Mouse (Mus musculus) liver, embryonic 13.5 days (tissue): ENCODE data around the gene Pkp4. TPM values are rescaled to one million over a fixed set of nuclear protein-coding genes. Genes with fewer than 3 reads are reported as not detected.

Experiments used
- ATAC-seq: fragments of 200-750 bp; cut with Nextera tagmentation; 2 replicates; pipeline ENCODE4 v1.8.0; 2017; ENCODE audit warnings: low read depth, mild to moderate bottlenecking, moderate number of reproducible peaks, moderate library complexity
- DNase-seq: peaks from one replicate; pipeline ENCODE4 v3.0.0; 2022
- H3K27ac ChIP-seq: fragments of 300-500 bp; sonication (generic); 2 replicates; pipeline ENCODE4 v1.5.1; 2015; ENCODE audit warnings: moderate library complexity, mild to moderate bottlenecking, inconsistent platforms
- H3K27me3 ChIP-seq: fragments of 300-500 bp; sonication (generic); 2 replicates; pipeline ENCODE4 v1.6.1; 2015; ENCODE audit warnings: mild to moderate bottlenecking, inconsistent platforms
- H3K36me3 ChIP-seq: fragments of 300-500 bp; sonication (generic); 2 replicates; pipeline ENCODE4 v1.6.1; 2015; ENCODE audit warnings: mild to moderate bottlenecking, inconsistent platforms
- H3K4me1 ChIP-seq: fragments of 300-500 bp; sonication (generic); replicated peaks from 2 replicates; pipeline ENCODE4 v1.6.1; 2015; ENCODE audit warnings: inconsistent platforms
- H3K4me2 ChIP-seq: fragments of 300-500 bp; sonication (generic); 2 replicates; pipeline ENCODE4 v1.6.1; 2015; ENCODE audit warnings: inconsistent platforms, mild to moderate bottlenecking, moderate library complexity
- H3K4me3 ChIP-seq: fragments of 300-500 bp; sonication (generic); replicated peaks from 2 replicates; pipeline ENCODE4 v1.5.1; 2015; ENCODE audit warnings: mild to moderate bottlenecking, inconsistent platforms
- H3K9ac ChIP-seq: fragments of 300-500 bp; sonication (generic); 2 replicates; pipeline ENCODE4 v1.6.1; 2015; ENCODE audit warnings: mild to moderate bottlenecking, inconsistent platforms
- H3K9me3 ChIP-seq: fragments of 300-500 bp; sonication (generic); replicated peaks from 2 replicates; pipeline ENCODE4 v1.6.1; 2016; ENCODE audit warnings: inconsistent platforms
- WGBS: fragments of 180-500 bp; shearing (Covaris S2); methylation state at CpG from one replicate; pipeline ENCODE4 v1.1.7; 2015; ENCODE audit not compliant: insufficient replicate concordance; 5-methylcytosine and 5-hydroxymethylcytosine counted together
- polyA plus RNA-seq: library from polyadenylated mRNA; unstranded; fragments of >200 nt; fragmentation: Nextera tagmentation; extraction: Ambion mirVana; gene quantifications from 2 replicates; pipeline ENCODE4 v1.2.1, GENCODE M21; 2015

Pkp4 gene
- polyA plus RNA-seq, 1 experiment from 2014 or later = 5.8 TPM

GRCm38 (mm10) chr2:59239841-59240395 lies 79.3 kb downstream of the Pkp4 start:
- 0 out of 2 replicates have a peak, but pooled peaks cover 6% of the 10 kb centered on the region for H3K36me3 ChIP-seq
- ATAC-seq = 0 out of 2 replicates have a peak, but pooled peaks have one; percentile 12
- H3K9ac ChIP-seq = no peak overlapping the region
- no peak overlapping the region for H3K4me3 ChIP-seq
- no peak overlapping the region for H3K4me2 ChIP-seq
- no peak for DNase-seq
- H3K27me3 ChIP-seq = no peaks in the 10 kb centered on the region
- H3K27ac ChIP-seq = no peak overlapping the region
- WGBS = 65% methylated on average over 10 of the region's 10 CpGs
- no peaks in the 10 kb centered on the region for H3K4me1 ChIP-seq
- no peaks in the 10 kb centered on the region for H3K9me3 ChIP-seq

GRCm38 (mm10) chr2:59242117-59242516 lies 81.5 kb downstream of the Pkp4 start:
- H3K9ac ChIP-seq = no peak overlapping the region
- no peak overlapping the region for H3K4me2 ChIP-seq
- H3K9me3 ChIP-seq = no peaks in the 10 kb centered on the region
- no peak for DNase-seq
- H3K27me3 ChIP-seq = no peaks in the 10 kb centered on the region
- no peaks in the 10 kb centered on the region for H3K4me1 ChIP-seq
- WGBS = 81% methylated on average over 10 of the region's 10 CpGs
- H3K27ac ChIP-seq = no peak overlapping the region
- H3K4me3 ChIP-seq = no peak overlapping the region
- H3K36me3 ChIP-seq = 0 out of 2 replicates have a peak, but pooled peaks cover 5% of the 10 kb centered on the region
- no peak for ATAC-seq

GRCm38 (mm10) chr2:59244273-59245097 lies 83.8 kb downstream of the Pkp4 start:
- no peak for DNase-seq
- WGBS = 84% methylated on average over 12 of the region's 12 CpGs
- Histone ChIP-seq H3K9ac (no peak overlapping the region), H3K4me3 (no peak overlapping the region), H3K27ac (no peak overlapping the region), H3K4me2 (no peak overlapping the region), H3K36me3 (no peaks in the 10 kb centered on the region), H3K4me1 (no peaks in the 10 kb centered on the region), H3K27me3 (no peaks in the 10 kb centered on the region), H3K9me3 (no peaks in the 10 kb centered on the region)
- ATAC-seq = no peak

GRCm38 (mm10) chr2:59245098-59245388 lies 84.4 kb downstream of the Pkp4 start:
- no peak overlapping the region for H3K4me2 ChIP-seq
- no peaks in the 10 kb centered on the region for H3K9me3 ChIP-seq
- no peak for ATAC-seq
- DNase-seq = no peak
- H3K27me3 ChIP-seq = no peaks in the 10 kb centered on the region
- no peak overlapping the region for H3K27ac ChIP-seq
- H3K4me1 ChIP-seq = no peaks in the 10 kb centered on the region
- no peak overlapping the region for H3K4me3 ChIP-seq
- WGBS = 60% methylated on average over 3 of the region's 3 CpGs
- no peak overlapping the region for H3K9ac ChIP-seq
- H3K36me3 ChIP-seq = no peaks in the 10 kb centered on the region

GRCm38 (mm10) chr2:59248806-59249205 lies 88.2 kb downstream of the Pkp4 start:
- 64% methylated on average over 3 of the region's 3 CpGs for WGBS
- Histone ChIP-seq H3K4me1 (no peaks in the 10 kb centered on the region), H3K4me2 (no peak overlapping the region), H3K27me3 (no peaks in the 10 kb centered on the region), H3K9me3 (no peaks in the 10 kb centered on the region), H3K9ac (no peak overlapping the region), H3K36me3 (no peaks in the 10 kb centered on the region), H3K27ac (no peak overlapping the region), H3K4me3 (no peak overlapping the region)
- DNase-seq (no peak), ATAC-seq (no peak)

GRCm38 (mm10) chr2:59252818-59253217 lies 92.2 kb downstream of the Pkp4 start:
- Histone ChIP-seq H3K4me1 (no peaks in the 10 kb centered on the region), H3K27me3 (no peaks in the 10 kb centered on the region), H3K9ac (no peak overlapping the region), H3K4me2 (no peak overlapping the region), H3K36me3 (no peaks in the 10 kb centered on the region), H3K9me3 (no peaks in the 10 kb centered on the region), H3K4me3 (no peak overlapping the region), H3K27ac (no peak overlapping the region)
- DNase-seq (no peak), ATAC-seq (no peak)

- WGBS = 72% methylated on average over 3 of the region's 3 CpGs
- H3K4me1 ChIP-seq = no peaks in the 10 kb centered on the region
- H3K9me3 ChIP-seq = no peaks in the 10 kb centered on the region
- ATAC-seq (no peak), DNase-seq (no peak)
- no peak overlapping the region for H3K9ac ChIP-seq
- H3K27ac ChIP-seq = no peak overlapping the region
- no peak overlapping the region for H3K4me2 ChIP-seq
- H3K36me3 ChIP-seq = no peaks in the 10 kb centered on the region
- no peaks in the 10 kb centered on the region for H3K27me3 ChIP-seq
- no peak overlapping the region for H3K4me3 ChIP-seq
Measured at GRCm38 (mm10) chr2:59253435-59253834, 92.8 kb downstream of the Pkp4 start.

- Histone ChIP-seq H3K27ac (no peak overlapping the region), H3K9me3 (no peaks in the 10 kb centered on the region), H3K9ac (no peak overlapping the region), H3K4me2 (no peak overlapping the region), H3K4me1 (no peaks in the 10 kb centered on the region), H3K36me3 (no peaks in the 10 kb centered on the region), H3K27me3 (no peaks in the 10 kb centered on the region), H3K4me3 (no peak overlapping the region)
- 74% methylated on average over 6 of the region's 6 CpGs for WGBS
- DNase-seq = no peak
- no peak for ATAC-seq
Measured at GRCm38 (mm10) chr2:59258821-59259231, 98.2 kb downstream of the Pkp4 start.

- H3K9me3 ChIP-seq = no peaks in the 10 kb centered on the region
- no peak overlapping the region for H3K9ac ChIP-seq
- ATAC-seq (no peak), DNase-seq (no peak)
- H3K4me2 ChIP-seq = no peak overlapping the region
- no peaks in the 10 kb centered on the region for H3K4me1 ChIP-seq
- 85% methylated on average over 6 of the region's 6 CpGs for WGBS
- no peak overlapping the region for H3K4me3 ChIP-seq
- no peaks in the 10 kb centered on the region for H3K36me3 ChIP-seq
- H3K27ac ChIP-seq = no peak overlapping the region
- no peaks in the 10 kb centered on the region for H3K27me3 ChIP-seq
Measured at GRCm38 (mm10) chr2:59259346-59259745, 98.7 kb downstream of the Pkp4 start.

- no peak overlapping the region for H3K9ac ChIP-seq
- ATAC-seq (no peak), DNase-seq (no peak)
- H3K4me2 ChIP-seq = no peak overlapping the region
- H3K27me3 ChIP-seq = no peaks in the 10 kb centered on the region
- WGBS = 65% methylated on average over 2 of the region's 2 CpGs
- no peak overlapping the region for H3K27ac ChIP-seq
- no peaks in the 10 kb centered on the region for H3K4me1 ChIP-seq
- H3K36me3 ChIP-seq = no peaks in the 10 kb centered on the region
- no peaks in the 10 kb centered on the region for H3K9me3 ChIP-seq
- no peak overlapping the region for H3K4me3 ChIP-seq
Measured at GRCm38 (mm10) chr2:59261203-59261602, 100.6 kb downstream of the Pkp4 start.

GRCm38 (mm10) chr2:59266428-59266827 lies 105.8 kb downstream of the Pkp4 start:
- DNase-seq (no peak), ATAC-seq (no peak)
- Histone ChIP-seq H3K4me3 (no peak overlapping the region), H3K4me1 (no peaks in the 10 kb centered on the region), H3K27ac (no peak overlapping the region), H3K9ac (no peak overlapping the region), H3K27me3 (no peaks in the 10 kb centered on the region), H3K4me2 (no peak overlapping the region), H3K9me3 (no peaks in the 10 kb centered on the region), H3K36me3 (peaks cover 4% of the 10 kb centered on the region; the same call in 1 of the 2 replicates)
- 87% methylated on average over 14 of the region's 14 CpGs for WGBS

- no peak overlapping the region for H3K27ac ChIP-seq
- H3K36me3 ChIP-seq = no peaks in the 10 kb centered on the region
- no peak for DNase-seq
- no peaks in the 10 kb centered on the region for H3K9me3 ChIP-seq
- no peak overlapping the region for H3K4me2 ChIP-seq
- 75% methylated on average over 8 of the region's 8 CpGs for WGBS
- H3K9ac ChIP-seq = no peak overlapping the region
- no peak for ATAC-seq
- no peak overlapping the region for H3K4me3 ChIP-seq
- no peaks in the 10 kb centered on the region for H3K27me3 ChIP-seq
- H3K4me1 ChIP-seq = no peaks in the 10 kb centered on the region
Measured at GRCm38 (mm10) chr2:59271835-59272234, 111.2 kb downstream of the Pkp4 start.
